In genomic region chr17:67102051-67102450, GRCm38 (mm10) we compare ENCODE assay signal across 14 mouse cellular contexts.
DNase-seq lines count a peak whose midpoint lies in the region; ATAC-seq and TF ChIP-seq lines count a peak whose summit lies in the region.
"Had no signal": no experiment of that assay in that cellular context is flagged by ENCODE, and none has a peak within 500 bp of the region (broad histone marks: within the 10 kb centered on the region; RNA-seq: fewer than 3 reads in every experiment).

No protein-coding gene starts in this region.

- TF ChIP-seq CTCF in kidney, postnatal 0 days (IDR thresholded peaks at IDR 0.05; ENCODE audit: low read depth), result no peak

- H3K4me1 ChIP-seq in heart, embryonic 12.5 days (replicated peaks), result no peaks in the 10 kb centered on the region; the same call in 1 of the 2 replicates
- H3K4me1 ChIP-seq in kidney, postnatal 0 days (replicated peaks; ENCODE audit: insufficient read depth, low read length), result no peaks in the 10 kb centered on the region
- H3K4me1 ChIP-seq: megakaryocyte, embryonic 14.5 days had no signal

- no peaks in the 10 kb centered on the region for H3K9me3 ChIP-seq in heart, embryonic 12.5 days (replicated peaks)
- no peaks in the 10 kb centered on the region for H3K9me3 ChIP-seq in kidney, postnatal 0 days (replicated peaks; ENCODE audit: low read length)

- H3K27ac ChIP-seq in heart, embryonic 12.5 days (ENCODE audit: poor library complexity, severe bottlenecking), result no peak overlapping the region
- H3K27ac ChIP-seq in kidney, postnatal 0 days, result no peak overlapping the region
- H3K27ac ChIP-seq: liver, embryonic 14.5 days had no signal

- H3K9ac ChIP-seq in heart, embryonic 12.5 days, result no peak overlapping the region
- H3K9ac ChIP-seq in kidney, postnatal 0 days (ENCODE audit: low read depth, low read length), result no peak overlapping the region
- H3K9ac ChIP-seq: liver, embryonic 14.5 days had no signal

- peak; percentile 62 for DNase-seq in adrenal gland, postnatal 10 days
- no peak for DNase-seq in adrenal gland, postnatal 4 days (ENCODE audit: low spot score in 2 of 2)
- DNase-seq in heart, postnatal 4 days, result peak; percentile 50
- peak; percentile 23 for DNase-seq in kidney, postnatal 0 days (ENCODE audit: low spot score)
- peak; percentile 30 for DNase-seq in lung, postnatal 10 days
- DNase-seq in urinary bladder, postnatal 4 days (ENCODE audit: low spot score in 2 of 2), result no peak
- DNase-seq: cerebellum, adult 8-10 months; thymus, adult 18-20 months had no signal

- no peaks in the 10 kb centered on the region for H3K36me3 ChIP-seq in heart, embryonic 12.5 days
- no peaks in the 10 kb centered on the region for H3K36me3 ChIP-seq in kidney, postnatal 0 days (ENCODE audit: insufficient read depth, low read length)

- no peaks in the 10 kb centered on the region for H3K27me3 ChIP-seq in heart, embryonic 12.5 days (replicated peaks)
- no peaks in the 10 kb centered on the region for H3K27me3 ChIP-seq in kidney, postnatal 0 days (ENCODE audit: insufficient read depth, low read length)
- H3K27me3 ChIP-seq: megakaryocyte, embryonic 14.5 days had no signal

- no peak overlapping the region for H3K4me2 ChIP-seq in heart, embryonic 12.5 days
- H3K4me2 ChIP-seq in kidney, postnatal 0 days (ENCODE audit: low read length), result no peak overlapping the region

- 62% methylated on average over 6 of the region's 6 CpGs for WGBS in heart, embryonic 12.5 days
- WGBS in kidney, postnatal 0 days, result 55% methylated on average over 6 of the region's 6 CpGs

- no peak overlapping the region for H3K4me3 ChIP-seq in heart, embryonic 12.5 days
- no peak overlapping the region for H3K4me3 ChIP-seq in kidney, postnatal 0 days (replicated peaks; ENCODE audit: low read depth, low read length)
- H3K4me3 ChIP-seq: megakaryocyte, embryonic 14.5 days had no signal

- no peak for ATAC-seq in heart, embryonic 12.5 days (ENCODE audit: insufficient number of reproducible peaks, low FRiP score)
- no peak for ATAC-seq in kidney, postnatal 0 days (replicated peaks; ENCODE audit: low FRiP score, low read depth)
- no peak for ATAC-seq in megakaryocyte progenitor cell, adult 5-6 weeks (replicated peaks; ENCODE audit: poor library complexity)
- ATAC-seq: hindbrain, embryonic 16.5 days; midbrain, embryonic 16.5 days had no signal

Comparison
In these comparisons a context has a peak if more than half of its experiments do, and no peak if none do; other contexts are left out.
1. DNase-seq: peak in adrenal gland, postnatal 10 days (single experiment), heart, postnatal 4 days (single experiment), kidney, postnatal 0 days (single experiment) and lung, postnatal 10 days (single experiment); none in adrenal gland, postnatal 4 days (0 of 2) and urinary bladder, postnatal 4 days (0 of 2).